Mouse (Mus musculus) spleen, postnatal 14 days (tissue): ENCODE measurements around the gene Mad1l1.
A peak's percentile ranks its signal among the peaks of the same experiment; 100 is the strongest.

Source experiments
- DNase-seq, 2 experiments: peaks; one replicate each; pipeline ENCODE4 v3.0.0; 2021 to 2022; ENCODE audit warnings: low spot score in 2 of 2

The Mad1l1 gene

DNA sequence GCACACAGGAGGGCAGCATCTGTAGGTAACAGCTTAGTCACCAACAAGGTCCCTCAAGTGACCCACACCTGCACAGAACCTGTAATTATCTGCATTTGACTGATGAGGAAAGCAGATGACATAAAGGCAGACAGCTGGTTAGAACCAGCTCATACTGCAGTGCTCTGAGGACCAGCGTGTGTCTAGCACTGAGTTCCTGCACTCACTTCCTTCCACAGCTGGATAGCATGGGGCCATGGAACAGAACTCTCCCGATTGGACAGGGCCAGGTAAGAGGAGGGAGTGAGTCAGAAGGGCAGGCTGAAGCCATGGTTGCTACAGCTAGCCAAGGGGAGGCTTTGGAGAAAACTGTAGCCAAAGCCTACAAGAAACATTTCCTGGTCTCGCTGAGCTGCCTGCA, 259.0 kb downstream of the Mad1l1 start:
- DNase-seq: no peak

DNA sequence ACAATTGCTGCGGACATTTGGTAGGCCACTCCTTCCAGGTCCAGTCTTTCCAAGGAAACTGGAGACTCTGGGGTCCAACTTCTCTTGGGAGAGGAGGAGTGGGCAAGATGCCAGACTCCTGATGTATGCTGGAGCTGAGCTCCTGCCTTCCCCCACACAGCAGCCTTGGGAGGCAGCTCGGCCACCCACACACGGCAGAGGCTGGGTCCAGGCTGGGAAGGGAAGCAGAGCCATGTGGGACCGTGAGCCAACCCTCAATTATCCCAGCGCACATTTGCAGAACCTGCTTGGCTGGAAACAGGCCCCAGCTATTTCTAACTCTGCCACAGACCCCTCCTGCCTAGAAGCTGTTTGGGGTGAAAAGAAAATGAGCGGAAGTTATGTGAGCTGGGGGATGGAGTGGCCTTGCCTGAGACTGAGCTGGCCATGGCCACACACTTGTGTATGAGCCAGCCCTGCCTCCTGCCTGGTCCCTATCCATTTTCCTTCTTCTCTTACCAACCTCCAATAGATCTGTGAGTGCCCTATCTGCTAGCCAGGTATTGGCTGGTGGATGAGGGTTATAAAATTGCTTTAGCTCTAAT, 260.0 kb downstream of the Mad1l1 start:
- no peak for DNase-seq

DNA sequence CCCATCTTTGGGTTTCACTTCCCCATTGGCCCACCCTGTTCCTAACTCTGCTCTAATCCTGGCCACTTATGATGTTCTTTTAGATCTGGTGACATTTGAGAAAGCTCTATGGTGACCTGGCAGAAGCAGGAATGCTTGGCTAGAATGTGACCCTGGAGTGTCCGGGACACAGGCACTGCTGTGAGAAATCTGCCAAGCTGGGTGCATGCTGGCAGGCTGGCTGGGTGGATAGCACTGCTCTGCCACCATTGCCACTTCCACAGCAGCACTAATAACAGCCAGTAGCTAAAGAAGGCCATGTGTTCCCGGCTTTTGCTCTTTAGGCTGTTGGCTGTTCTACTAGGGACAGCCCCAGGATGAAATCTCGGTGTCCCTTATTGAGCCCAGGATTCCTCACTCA, 265.1 kb downstream of the Mad1l1 start:
- no peak for DNase-seq

DNA sequence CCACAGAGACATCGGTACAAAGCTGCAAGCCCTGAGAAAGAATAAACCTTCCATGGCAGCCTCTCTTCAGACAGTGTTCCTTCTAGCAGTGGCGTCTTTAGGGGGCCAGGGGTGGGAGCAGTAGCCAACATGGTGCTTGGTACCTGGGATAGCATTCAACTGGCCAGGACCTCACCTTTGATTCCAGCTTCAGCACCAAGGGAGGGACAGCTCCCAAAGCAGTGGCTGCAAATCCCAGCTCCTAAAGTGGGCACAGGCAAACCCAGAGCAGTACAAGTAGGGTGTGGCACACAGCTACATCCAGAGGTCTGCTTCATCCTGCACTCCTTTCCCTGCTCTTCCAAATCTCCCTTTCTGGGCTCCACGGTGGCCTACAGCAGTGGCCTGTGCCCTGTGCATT, 265.9 kb downstream of the Mad1l1 start:
- DNase-seq: no peak

DNA sequence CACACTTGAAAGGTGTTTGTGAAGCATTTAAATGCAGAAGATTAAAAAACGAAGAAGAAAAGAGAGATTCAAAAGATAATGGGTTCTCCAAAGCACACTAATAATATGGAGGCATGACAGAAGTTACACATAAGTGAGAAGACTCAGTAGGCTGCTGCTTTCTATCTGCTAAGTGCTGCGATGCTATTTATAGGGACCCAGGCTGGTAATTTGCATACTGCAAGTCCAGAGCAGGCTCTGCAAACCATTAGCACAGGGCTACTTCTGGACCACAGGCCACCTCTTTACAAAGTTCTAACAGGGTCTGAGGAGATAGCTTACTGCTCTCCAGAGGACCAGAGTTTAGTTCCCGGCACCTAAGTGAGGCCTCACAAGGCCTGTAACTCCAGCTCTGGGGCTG, 267.7 kb downstream of the Mad1l1 start:
- no peak for DNase-seq

DNA sequence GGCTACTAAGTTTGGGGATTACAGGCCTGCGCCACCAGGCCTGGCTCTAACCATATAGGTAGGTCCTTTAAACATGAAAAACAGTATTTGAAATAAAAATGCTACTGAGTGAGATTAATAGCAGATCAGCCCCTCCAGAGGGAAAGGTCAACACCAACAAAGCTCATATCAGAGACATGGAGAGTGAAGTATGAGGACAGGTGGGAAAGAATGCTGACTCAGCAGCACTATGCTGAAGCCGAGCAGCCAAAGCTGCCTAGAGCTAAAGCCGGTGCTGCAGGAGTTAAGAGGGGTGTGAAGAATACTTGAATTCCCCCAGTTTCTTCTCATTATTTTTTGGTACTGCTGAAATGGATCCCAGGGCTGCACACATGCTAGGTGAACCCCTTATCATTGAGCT, 268.9 kb downstream of the Mad1l1 start:
- DNase-seq: no peak

DNA sequence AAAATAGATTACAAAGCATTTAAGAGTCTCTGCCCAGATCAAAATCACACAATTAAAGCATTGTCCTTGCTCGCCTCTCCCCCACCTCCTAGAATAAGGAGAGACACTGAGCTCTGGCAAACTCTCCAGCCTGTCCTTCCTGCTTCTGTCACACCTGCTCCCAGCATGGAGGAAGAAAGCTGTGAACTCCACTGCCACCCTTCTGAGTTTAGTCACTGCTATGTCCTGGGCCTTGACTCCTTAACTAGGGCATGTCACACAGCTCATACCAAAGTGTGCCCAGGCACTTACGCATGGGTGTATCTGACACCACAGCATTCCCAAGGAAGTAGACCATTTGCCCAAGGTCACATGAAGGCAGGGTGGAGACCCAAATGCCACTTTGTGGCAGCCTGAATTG, 275.9 kb downstream of the Mad1l1 start:
- DNase-seq: no peak

DNA sequence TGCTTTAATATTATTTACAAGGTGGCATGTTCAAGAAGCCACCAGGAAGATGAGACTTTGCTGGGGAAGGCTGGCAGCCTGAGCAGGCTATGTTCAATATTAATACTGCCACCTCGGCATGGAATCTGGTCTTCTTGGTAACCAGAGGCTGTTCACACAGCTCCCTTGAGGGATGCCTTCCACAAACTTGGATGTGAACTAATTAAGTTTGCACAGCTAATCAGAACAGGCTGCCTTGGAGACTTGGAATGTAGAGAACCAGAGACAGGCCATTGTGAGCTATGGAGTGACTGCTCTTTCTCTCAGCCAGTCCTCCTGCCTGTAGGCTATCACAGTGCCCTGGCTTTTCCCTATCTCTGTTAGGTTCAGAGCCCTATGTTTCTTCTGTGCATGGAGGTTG, 278.4 kb downstream of the Mad1l1 start:
- DNase-seq: no peak

DNA sequence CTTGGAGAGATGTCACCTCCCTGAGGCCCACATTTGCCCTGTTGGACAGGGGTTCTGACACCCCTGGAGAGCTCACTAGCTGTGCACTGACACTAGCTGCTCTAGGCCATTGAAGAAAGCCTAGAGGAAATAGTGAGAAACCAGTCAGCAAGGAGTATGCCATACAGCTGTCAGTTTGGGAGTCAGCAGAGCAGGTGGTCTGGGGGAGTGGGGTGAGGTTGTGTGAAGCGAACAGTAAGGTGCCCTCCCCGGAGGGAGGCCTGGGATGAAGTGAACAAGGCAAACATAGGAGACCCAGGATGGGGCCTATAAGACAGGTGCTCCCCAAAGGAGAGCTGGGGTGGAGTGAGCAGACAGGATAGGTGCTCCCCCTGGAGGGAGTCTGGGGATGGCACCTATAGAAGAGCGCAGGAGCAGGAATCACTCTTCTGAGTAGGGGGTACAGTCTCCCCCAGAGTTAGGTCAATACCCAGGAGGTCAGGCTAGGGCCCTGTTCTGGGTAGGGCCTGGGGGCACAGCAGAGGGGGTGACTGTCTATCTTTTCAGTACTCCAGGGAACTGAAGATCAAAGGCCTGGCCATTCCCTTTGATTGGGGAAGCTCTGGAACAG, 279.2 kb downstream of the Mad1l1 start:
- no peak for DNase-seq

DNA sequence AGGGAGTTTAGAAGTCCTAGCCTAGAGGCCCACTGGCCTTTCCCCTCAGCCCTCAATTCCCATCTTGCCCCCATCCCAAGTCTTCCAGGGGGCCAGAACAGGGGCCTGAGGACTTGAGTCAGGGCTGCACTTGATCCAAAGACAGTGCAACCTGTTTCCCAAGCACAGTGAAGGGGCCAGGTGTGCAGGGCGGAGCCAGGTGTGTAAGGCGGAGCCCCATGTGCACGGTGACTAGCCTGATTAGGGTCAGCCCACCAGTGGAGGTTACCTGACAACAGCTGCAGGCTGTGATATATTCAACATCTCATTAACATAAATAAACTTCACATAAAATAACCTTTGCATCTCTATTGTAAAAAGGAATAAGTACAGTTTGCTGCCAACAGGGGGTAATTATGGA, 280.3 kb downstream of the Mad1l1 start:
- no peak for DNase-seq

DNA sequence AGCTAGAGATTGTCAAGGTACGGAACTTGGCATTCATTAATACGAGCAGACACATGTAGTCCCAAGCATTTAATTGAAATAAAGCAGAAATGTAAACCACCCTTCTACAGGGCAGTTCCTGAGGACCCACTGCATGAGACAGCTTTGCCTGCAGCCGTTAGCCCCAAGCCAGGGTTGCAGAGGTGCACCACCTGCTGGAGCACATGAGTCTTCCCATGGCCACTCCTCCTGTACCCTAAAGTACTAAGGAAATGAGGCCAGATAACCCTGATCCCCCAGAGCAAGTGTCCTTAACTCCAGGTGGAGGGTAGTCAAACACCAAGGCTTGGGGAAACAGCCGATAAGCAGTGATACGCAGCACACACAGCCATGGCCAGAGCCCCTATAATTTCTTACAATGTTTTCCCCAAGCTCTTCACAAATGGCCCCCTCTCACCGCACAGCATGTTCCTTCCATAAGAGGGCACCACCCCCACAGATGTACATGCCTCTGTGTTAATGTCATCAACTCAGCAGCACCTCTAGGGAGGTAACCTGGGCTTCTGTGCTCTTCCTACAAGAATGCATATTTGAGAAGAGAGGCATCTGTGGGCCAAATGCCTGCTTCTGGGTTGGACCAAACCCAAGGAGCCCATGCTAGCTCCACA, 283.6 kb downstream of the Mad1l1 start:
- no peak for DNase-seq

DNA sequence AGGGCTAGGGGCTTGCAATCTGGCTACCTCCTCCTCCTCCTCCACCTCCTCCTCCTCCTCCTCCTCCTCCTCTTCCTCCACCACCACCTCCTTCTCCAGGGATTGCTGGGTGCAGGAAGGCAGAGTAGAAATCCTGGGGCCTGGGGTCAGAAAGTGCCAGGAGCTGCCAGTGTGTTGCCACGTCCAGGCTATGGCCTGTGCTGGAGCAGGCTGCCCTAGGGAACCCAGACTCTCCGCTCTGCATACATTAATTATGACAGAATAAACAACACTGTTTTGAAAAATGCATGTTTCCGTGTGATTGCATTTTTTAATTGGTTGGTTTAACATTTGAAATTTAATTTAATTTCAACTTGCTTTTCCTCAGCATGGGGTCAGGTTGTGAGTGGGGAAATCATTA, 285.7 kb downstream of the Mad1l1 start:
- DNase-seq: no peak

DNA sequence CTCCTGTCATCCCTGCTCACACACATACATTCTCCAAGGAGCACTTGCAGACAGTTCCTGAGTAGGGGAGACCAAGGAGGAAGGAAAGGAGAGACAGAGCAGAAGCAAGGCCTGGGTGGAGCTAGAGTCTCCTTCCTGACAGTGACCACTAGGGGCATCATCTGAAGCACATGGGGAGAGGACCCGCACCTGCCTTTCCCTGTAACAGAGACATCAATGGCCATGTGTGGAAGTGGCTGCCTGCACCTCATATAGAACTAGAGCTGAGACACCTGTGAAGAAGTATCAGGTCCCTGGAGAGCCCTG, 286.4 kb downstream of the Mad1l1 start:
- DNase-seq: no peak

DNA sequence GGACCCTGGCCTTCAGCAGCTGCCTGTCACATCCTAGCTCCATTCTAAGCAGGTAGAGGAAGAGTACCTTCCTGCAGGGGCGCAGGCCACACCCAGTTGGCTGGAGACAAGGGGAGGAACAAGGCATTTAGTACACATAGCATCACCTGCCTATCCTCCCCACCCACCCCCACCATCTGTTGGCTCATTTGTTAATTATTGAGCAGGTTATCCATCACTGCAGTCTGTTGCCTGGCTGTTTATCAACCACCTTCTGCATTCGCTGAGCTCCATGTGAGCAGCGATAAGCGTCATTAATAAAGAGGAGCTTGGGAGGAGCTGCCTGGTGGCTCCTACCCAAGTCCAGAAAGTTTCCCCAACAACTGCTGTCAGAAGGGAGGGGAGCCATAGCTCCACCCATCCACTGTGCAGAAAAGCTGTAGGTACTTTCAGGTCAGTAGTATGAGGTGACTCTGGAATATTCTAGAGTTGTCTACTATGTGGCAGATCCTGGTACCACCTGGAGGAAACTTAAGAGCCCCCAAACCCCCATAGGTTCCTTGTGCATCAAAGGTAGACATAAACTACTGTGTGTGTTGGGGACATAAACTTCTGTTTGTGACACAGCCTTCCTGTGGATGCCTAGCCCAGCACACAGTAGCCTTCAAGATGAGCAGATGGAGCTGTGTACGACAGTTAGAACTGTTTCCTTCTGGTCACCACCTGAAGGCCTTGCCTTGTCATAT, 286.9 kb downstream of the Mad1l1 start:
- DNase-seq: peak; percentile 16 to 27

DNA sequence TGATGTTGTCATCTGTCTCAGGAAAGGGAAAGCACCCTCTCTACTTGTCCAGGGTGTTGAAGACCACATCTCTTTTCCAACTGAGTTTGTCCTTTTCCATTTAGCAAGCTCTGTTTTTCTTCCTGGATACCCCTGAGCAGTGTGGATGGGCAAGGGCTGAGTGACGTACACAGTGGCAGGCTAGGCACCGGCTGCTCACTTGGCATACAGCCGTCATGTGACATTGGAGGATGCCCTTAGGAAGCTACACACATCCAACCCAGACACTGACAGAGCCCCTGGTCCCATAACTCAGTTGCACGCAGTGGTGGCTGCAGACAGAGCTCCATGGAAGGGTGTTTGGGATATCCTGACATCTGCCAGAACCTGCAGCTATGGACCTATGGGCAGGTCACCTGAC, 295.0 kb downstream of the Mad1l1 start:
- DNase-seq: no peak

DNA sequence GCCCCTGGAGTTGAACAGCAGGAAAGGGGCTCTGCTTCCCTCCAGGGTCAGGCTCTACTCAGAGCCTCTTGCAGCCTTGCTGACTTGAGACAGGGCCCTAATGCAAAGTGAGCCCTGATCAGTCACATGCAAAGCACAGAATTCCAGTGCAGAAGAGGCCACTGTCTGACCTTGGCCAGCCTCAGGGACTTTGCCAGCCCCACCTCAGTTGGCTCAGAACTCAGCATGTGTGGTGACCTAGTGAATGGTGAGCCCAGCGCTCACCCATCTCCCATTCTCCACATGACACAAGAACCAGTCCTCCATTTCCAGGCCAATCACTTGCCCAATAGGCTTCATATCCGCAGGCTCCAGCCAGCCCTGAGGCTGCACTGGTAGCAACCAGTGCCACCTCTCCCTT, 296.1 kb downstream of the Mad1l1 start:
- DNase-seq: no peak

DNA sequence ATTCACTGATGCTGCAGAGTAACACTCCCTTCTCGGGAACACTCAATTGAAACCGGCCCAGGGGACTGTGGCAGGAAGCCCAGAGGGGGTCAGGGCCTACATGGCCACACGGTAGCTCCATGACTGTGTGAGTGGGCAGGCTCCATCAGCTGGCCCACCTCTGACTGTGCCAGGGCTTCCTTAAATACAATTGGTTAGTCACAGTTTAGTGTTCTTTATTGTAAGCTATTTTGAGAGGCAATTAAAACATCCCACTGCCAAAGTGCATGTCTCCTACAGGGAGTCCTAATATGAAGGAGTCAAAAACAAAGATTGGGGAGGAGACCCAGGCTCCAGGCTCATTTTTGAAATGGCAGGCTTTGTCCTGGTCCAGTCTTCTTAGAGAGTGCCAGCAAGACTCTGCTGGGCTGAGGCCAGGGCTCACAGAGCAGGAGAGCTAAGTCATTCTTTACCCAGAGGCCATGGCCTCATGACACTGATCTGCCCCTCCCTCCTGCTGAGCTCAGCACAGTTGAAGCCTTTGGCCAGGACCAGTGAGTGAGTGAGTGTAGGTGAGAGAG, 297.3 kb downstream of the Mad1l1 start:
- DNase-seq: no peak

DNA sequence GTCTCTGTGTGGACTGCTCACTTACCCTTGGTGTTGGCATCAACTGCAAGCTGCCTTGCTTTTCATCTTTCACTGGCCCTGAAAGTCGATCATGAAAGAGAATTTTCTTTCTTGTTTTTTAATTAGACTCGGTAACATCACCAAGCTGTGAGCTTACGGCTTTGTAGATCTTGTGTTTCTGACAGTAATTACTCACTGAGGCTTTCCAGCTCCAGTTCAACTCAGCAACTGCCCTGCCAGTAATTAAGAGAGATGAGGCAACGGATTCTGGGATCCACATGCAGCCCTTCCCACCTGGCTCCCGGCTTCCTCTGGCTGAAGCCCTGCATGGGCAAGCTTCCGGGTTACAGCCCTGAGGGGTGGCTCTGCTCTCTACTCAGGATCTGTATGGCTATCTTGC, 298.5 kb downstream of the Mad1l1 start:
- no peak for DNase-seq

DNA sequence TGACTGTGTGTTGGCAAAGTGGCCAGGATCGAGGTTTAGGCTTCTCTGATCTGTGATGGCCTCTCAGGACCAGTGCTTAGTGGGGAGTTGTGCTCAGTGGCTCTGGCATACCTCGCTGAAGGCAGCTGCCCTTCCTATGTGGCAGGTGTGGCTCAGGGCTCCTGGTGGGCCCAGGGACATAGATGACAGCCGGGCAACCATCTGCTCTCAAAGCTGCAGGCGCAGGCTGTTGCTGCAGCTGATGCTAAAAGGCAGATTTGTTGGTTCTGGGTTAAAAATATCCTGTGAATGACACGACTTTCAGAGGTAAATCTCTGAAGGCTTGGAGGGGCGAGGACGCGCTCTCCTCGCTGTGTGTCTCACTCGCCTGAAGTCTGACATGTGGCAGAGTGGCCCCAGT, 299.6 kb downstream of the Mad1l1 start:
- DNase-seq: no peak

DNA sequence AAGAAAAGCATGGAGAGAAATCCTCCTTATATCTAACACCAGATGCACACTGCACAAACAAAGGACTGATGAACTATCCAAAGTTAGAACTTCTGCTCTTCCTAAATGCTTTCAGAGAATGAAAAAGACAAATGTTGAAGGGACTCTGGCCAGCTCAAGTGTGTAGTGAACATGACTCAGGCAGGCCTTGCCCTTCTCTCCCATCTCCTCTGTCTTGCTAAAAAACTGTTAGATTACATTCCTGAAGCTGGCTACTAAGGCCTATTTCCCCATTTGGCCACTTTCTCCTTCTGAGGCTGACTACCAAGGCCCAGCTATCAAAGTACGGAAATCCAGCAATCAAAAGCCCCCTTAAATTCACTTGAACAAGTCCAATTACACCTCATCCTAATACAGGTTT, 301.7 kb downstream of the Mad1l1 start:
- DNase-seq: no peak

DNA sequence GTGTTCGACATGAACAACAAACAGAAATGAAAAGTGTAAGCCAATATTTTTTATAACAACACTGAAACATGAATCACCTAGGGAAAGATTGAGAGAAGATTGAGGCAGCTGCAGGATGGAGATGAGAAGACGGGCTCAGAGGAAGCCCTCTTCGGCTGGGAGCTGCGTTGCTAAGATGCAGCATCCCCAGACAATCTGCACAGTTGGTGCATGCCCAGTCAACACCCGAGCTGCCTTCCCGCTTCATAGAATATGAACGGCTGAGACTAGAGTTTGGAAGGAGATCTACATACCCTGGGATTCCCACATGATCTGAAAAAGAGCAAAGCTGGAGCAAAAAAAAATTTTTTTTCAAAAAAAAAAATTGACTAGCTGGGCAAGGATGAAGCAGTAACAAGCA, 302.6 kb downstream of the Mad1l1 start:
- no peak for DNase-seq

DNA sequence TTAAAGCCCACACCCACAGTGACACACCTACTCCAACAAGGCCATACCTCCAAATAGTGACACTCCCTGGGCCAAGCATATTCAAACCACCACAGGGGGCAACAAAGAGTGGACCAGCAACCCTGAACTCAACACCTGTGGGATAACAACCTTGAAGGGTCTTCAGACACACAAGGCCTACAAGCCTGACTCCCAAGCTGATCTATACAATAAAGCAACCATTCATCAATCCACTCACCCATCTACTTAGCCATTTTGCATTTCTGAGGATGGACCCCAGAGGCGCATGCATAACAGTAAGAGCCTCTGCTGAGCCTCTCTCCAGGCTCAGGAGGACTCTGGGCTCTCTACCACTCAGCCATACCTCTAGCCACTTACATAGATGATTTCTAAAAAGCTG, 304.5 kb downstream of the Mad1l1 start:
- DNase-seq: no peak

DNA sequence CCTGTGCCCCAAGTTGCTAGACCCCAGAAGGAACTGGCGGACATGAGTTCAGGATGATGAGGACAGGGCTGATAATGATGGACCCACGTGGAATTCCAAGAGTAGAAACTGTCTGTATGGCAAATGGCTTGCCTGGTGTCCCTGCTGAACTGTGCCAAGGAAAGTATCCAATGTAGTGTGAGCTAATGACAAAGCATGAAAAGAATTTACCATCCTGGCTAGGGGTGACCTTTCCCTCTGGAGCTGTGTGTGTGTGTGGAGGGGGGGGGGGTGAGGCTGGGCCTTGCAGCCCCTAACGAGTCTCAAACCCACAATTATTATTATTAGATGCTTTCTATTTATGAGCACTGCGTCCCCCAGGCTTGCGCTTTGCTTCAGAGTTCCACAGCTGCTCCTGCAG, 307.7 kb downstream of the Mad1l1 start:
- no peak for DNase-seq
